ENCODE assay signal across 22 mouse cellular contexts in genomic region chr1:131236077-131236476, GRCm38 (mm10). TPM values are rescaled to one million over a fixed set of nuclear protein-coding genes. Genes with fewer than 3 reads are reported as not detected.
DNase-seq lines count a peak whose midpoint lies in the region; ATAC-seq and TF ChIP-seq lines count a peak whose summit lies in the region.
"Had no signal": no experiment of that assay in that cellular context is flagged by ENCODE, and none has a peak within 500 bp of the region (broad histone marks: within the 10 kb centered on the region; RNA-seq: fewer than 3 reads in every experiment).

No protein-coding gene starts in this region.

- H3K9me3 ChIP-seq in embryonic facial prominence, embryonic 12.5 days: no peaks in the 10 kb centered on the region
- no peaks in the 10 kb centered on the region for H3K9me3 ChIP-seq in embryonic facial prominence, embryonic 10.5 days
- H3K9me3 ChIP-seq in embryonic facial prominence, embryonic 14.5 days (ENCODE audit: control insufficient read depth, low read length): no peaks in the 10 kb centered on the region
- no peaks in the 10 kb centered on the region for H3K9me3 ChIP-seq in limb, embryonic 14.5 days (ENCODE audit: control insufficient read depth, low read length)
- H3K9me3 ChIP-seq in hindbrain, embryonic 12.5 days (replicated peaks): no peaks in the 10 kb centered on the region
- H3K9me3 ChIP-seq: G1E; hindbrain, embryonic 13.5 days; neural tube, embryonic 15.5 days had no signal

- H3K36me3 ChIP-seq in embryonic facial prominence, embryonic 12.5 days: no peaks in the 10 kb centered on the region
- no peaks in the 10 kb centered on the region for H3K36me3 ChIP-seq in embryonic facial prominence, embryonic 10.5 days (replicated peaks)
- H3K36me3 ChIP-seq in embryonic facial prominence, embryonic 14.5 days (ENCODE audit: control insufficient read depth, insufficient read depth, low read length): no peaks in the 10 kb centered on the region
- no peaks in the 10 kb centered on the region for H3K36me3 ChIP-seq in limb, embryonic 14.5 days (ENCODE audit: control insufficient read depth, insufficient read depth, low read length)
- H3K36me3 ChIP-seq in hindbrain, embryonic 12.5 days: no peaks in the 10 kb centered on the region
- H3K36me3 ChIP-seq: G1E; hindbrain, embryonic 13.5 days; neural tube, embryonic 15.5 days had no signal

- peaks cover 14% of the 10 kb centered on the region for H3K4me1 ChIP-seq in embryonic facial prominence, embryonic 12.5 days
- H3K4me1 ChIP-seq in embryonic facial prominence, embryonic 10.5 days: peaks cover 11% of the 10 kb centered on the region; the same call in 1 of the 2 replicates
- H3K4me1 ChIP-seq in embryonic facial prominence, embryonic 14.5 days (ENCODE audit: control insufficient read depth, insufficient read depth, low read length): peaks cover 18% of the 10 kb centered on the region; the same call in 1 of the 2 replicates
- H3K4me1 ChIP-seq in limb, embryonic 14.5 days (ENCODE audit: control insufficient read depth, insufficient read depth, low read length): peaks cover 21% of the 10 kb centered on the region
- peaks cover 22% of the 10 kb centered on the region for H3K4me1 ChIP-seq in hindbrain, embryonic 12.5 days

- ATAC-seq in embryonic facial prominence, embryonic 12.5 days (ENCODE audit: insufficient number of reproducible peaks, insufficient read depth, low FRiP score, low TSS enrichment): no peak
- ATAC-seq in embryonic facial prominence, embryonic 14.5 days (ENCODE audit: low read depth): peak; percentile 55
- ATAC-seq in limb, embryonic 14.5 days (ENCODE audit: low FRiP score, low read depth): peak; percentile 60; the same call in 1 of the 2 replicates
- ATAC-seq in hindbrain, embryonic 12.5 days (ENCODE audit: low FRiP score): no peak
- ATAC-seq: forebrain, embryonic 14.5 days; inflammation-experienced regulatory T-cells, adult 6 months; midbrain, embryonic 16.5 days had no signal

- no peak overlapping the region for H3K4me2 ChIP-seq in embryonic facial prominence, embryonic 12.5 days (replicated peaks)
- no peak overlapping the region for H3K4me2 ChIP-seq in embryonic facial prominence, embryonic 14.5 days (ENCODE audit: low read depth, low read length)
- no peak overlapping the region for H3K4me2 ChIP-seq in limb, embryonic 14.5 days (replicated peaks; ENCODE audit: low read depth, low read length, severe bottlenecking)
- H3K4me2 ChIP-seq in hindbrain, embryonic 12.5 days (replicated peaks): no peak overlapping the region
- H3K4me2 ChIP-seq: hindbrain, embryonic 13.5 days; lung, embryonic 14.5 days; neural tube, embryonic 15.5 days had no signal

- no peak overlapping the region for H3K9ac ChIP-seq in embryonic facial prominence, embryonic 12.5 days
- no peak overlapping the region for H3K9ac ChIP-seq in embryonic facial prominence, embryonic 14.5 days (ENCODE audit: low read depth, low read length)
- H3K9ac ChIP-seq in limb, embryonic 14.5 days (ENCODE audit: low read depth, low read length, severe bottlenecking): no peak overlapping the region
- no peak overlapping the region for H3K9ac ChIP-seq in hindbrain, embryonic 12.5 days
- H3K9ac ChIP-seq: hindbrain, embryonic 13.5 days; liver, embryonic 14.5 days; lung, embryonic 14.5 days; neural tube, embryonic 15.5 days had no signal

- no peak for TF ChIP-seq POLR2A in limb, embryonic 14.5 days (IDR thresholded peaks at IDR 0.05; ENCODE audit: borderline replicate concordance, extremely low read depth, insufficient read depth, insufficient read length)

- H3K27me3 ChIP-seq in embryonic facial prominence, embryonic 12.5 days: peaks cover 14% of the 10 kb centered on the region
- H3K27me3 ChIP-seq in embryonic facial prominence, embryonic 10.5 days (replicated peaks; ENCODE audit: low read depth, poor library complexity, severe bottlenecking): peaks cover 38% of the 10 kb centered on the region
- 0 out of 2 replicates have a peak, but pooled peaks cover 3% of the 10 kb centered on the region for H3K27me3 ChIP-seq in embryonic facial prominence, embryonic 14.5 days (replicated peaks; ENCODE audit: control insufficient read depth, insufficient read depth, low read length)
- no peaks in the 10 kb centered on the region for H3K27me3 ChIP-seq in limb, embryonic 14.5 days (ENCODE audit: control insufficient read depth, insufficient read depth, low read length)
- H3K27me3 ChIP-seq in hindbrain, embryonic 12.5 days: peaks cover 7% of the 10 kb centered on the region
- H3K27me3 ChIP-seq: hindbrain, embryonic 13.5 days; neural tube, embryonic 15.5 days had no signal

- 30% methylated on average over 7 of the region's 7 CpGs for WGBS in embryonic facial prominence, embryonic 12.5 days
- 59% methylated on average over 7 of the region's 7 CpGs for WGBS in embryonic facial prominence, embryonic 10.5 days
- WGBS in embryonic facial prominence, embryonic 14.5 days: 21% methylated on average over 7 of the region's 7 CpGs
- 26% methylated on average over 7 of the region's 7 CpGs for WGBS in limb, embryonic 14.5 days
- 66% methylated on average over 7 of the region's 7 CpGs for WGBS in hindbrain, embryonic 12.5 days

- no peak for DNase-seq in embryonic facial prominence, embryonic 10.5 days (ENCODE audit: low spot score)
- DNase-seq in 3T3-L1 (ENCODE audit: low read depth, low spot score): peak; percentile 85
- DNase-seq in embryonic facial prominence, embryonic 14.5 days (ENCODE audit: low spot score): peak; percentile 78
- peak; percentile 61 for DNase-seq in limb, embryonic 14.5 days (ENCODE audit: low spot score)
- DNase-seq in layer of hippocampus, adult 18-20 months (ENCODE audit: low spot score in 2 of 2): no peak
- DNase-seq in lung, postnatal 4 days: no peak
- DNase-seq: adrenal gland, adult 2 months; cerebellum, adult 18-20 months; cerebellum, postnatal 25 days; kidney, adult 8-10 months; kidney, postnatal 10 days; lung, embryonic 14.5 days had no signal

- 0 out of 2 replicates have a peak overlapping the region, but pooled peaks have one; percentile 12 for H3K27ac ChIP-seq in embryonic facial prominence, embryonic 12.5 days
- no peak overlapping the region for H3K27ac ChIP-seq in embryonic facial prominence, embryonic 10.5 days (replicated peaks)
- peak overlapping the region; percentile 39; the same call in 1 of the 2 replicates for H3K27ac ChIP-seq in embryonic facial prominence, embryonic 14.5 days (replicated peaks; ENCODE audit: low read depth, low read length)
- peak overlapping the region; percentile 62 for H3K27ac ChIP-seq in limb, embryonic 14.5 days (replicated peaks; ENCODE audit: low read depth, low read length)
- no peak overlapping the region for H3K27ac ChIP-seq in hindbrain, embryonic 12.5 days
- H3K27ac ChIP-seq: hindbrain, embryonic 13.5 days; liver, embryonic 14.5 days; neural tube, embryonic 15.5 days had no signal

- no peak overlapping the region for H3K4me3 ChIP-seq in embryonic facial prominence, embryonic 12.5 days
- H3K4me3 ChIP-seq in embryonic facial prominence, embryonic 10.5 days: no peak overlapping the region
- H3K4me3 ChIP-seq in embryonic facial prominence, embryonic 14.5 days (ENCODE audit: low read depth, low read length): no peak overlapping the region
- no peak overlapping the region for H3K4me3 ChIP-seq in limb, embryonic 14.5 days (replicated peaks; ENCODE audit: low read length)
- H3K4me3 ChIP-seq in hindbrain, embryonic 12.5 days: no peak overlapping the region
- H3K4me3 ChIP-seq: erythroblast, embryonic 14.5 days; hindbrain, embryonic 13.5 days; neural tube, embryonic 15.5 days had no signal

RNA-seq across cellular contexts. Expression of gene Rassf5, which starts 9.0 kb away (rescaled TPM):
- polyA plus RNA-seq in embryonic facial prominence, embryonic 12.5 days (2016; fragmentation: Nextera tagmentation; extraction: Ambion mirVana): 1.1 and 2.1 TPM in 2 replicates
- 1.2 and 1.3 TPM in 2 replicates for polyA plus RNA-seq in embryonic facial prominence, embryonic 10.5 days (2016; fragmentation: Nextera tagmentation; extraction: Ambion mirVana)
- polyA plus RNA-seq in embryonic facial prominence, embryonic 14.5 days (2014; fragmentation: Nextera tagmentation; extraction: Ambion mirVana): 3.1 and 4.0 TPM in 2 replicates
- polyA plus RNA-seq in limb, embryonic 14.5 days (2012; rRNA removed): 3.2 and 3.8 TPM in 2 replicates
- 3.1 and 3.2 TPM in 2 replicates for polyA plus RNA-seq in limb, embryonic 14.5 days (2014; fragmentation: Nextera tagmentation; extraction: Ambion mirVana)
- total RNA-seq in layer of hippocampus, adult 18-20 months (2021): 10 to 100 TPM; 15.9 to 17.4 TPM
- 1.8 and 2.4 TPM in 2 replicates for polyA plus RNA-seq in hindbrain, embryonic 12.5 days (2016; fragmentation: Nextera tagmentation; extraction: Ambion mirVana)
- polyA plus RNA-seq: erythroblast, embryonic 14.5 days had no signal

RNA-seq across cellular contexts. Expression of gene Ikbke, which starts 43.3 kb away (rescaled TPM):
- polyA plus RNA-seq in embryonic facial prominence, embryonic 12.5 days (2016; fragmentation: Nextera tagmentation; extraction: Ambion mirVana): 2.6 and 2.7 TPM in 2 replicates
- polyA plus RNA-seq in embryonic facial prominence, embryonic 10.5 days (2016; fragmentation: Nextera tagmentation; extraction: Ambion mirVana): 0.94 and 1.6 TPM in 2 replicates
- polyA plus RNA-seq in embryonic facial prominence, embryonic 14.5 days (2014; fragmentation: Nextera tagmentation; extraction: Ambion mirVana): 4.7 and 6.0 TPM in 2 replicates
- polyA plus RNA-seq in limb, embryonic 14.5 days (2012; rRNA removed): 13.4 and 13.8 TPM in 2 replicates
- 4.2 and 6.6 TPM in 2 replicates for polyA plus RNA-seq in limb, embryonic 14.5 days (2014; fragmentation: Nextera tagmentation; extraction: Ambion mirVana)
- total RNA-seq in layer of hippocampus, adult 18-20 months (2021): 1 to 10 TPM; 1.2 to 1.8 TPM
- 1.8 and 2.6 TPM in 2 replicates for polyA plus RNA-seq in hindbrain, embryonic 12.5 days (2016; fragmentation: Nextera tagmentation; extraction: Ambion mirVana)
- polyA plus RNA-seq: erythroblast, embryonic 14.5 days had no signal

Comparison
In these comparisons a context has a peak if more than half of its experiments do, and no peak if none do; other contexts are left out.
1. ATAC-seq: peak in embryonic facial prominence, embryonic 14.5 days (single experiment) and limb, embryonic 14.5 days (single experiment); none in embryonic facial prominence, embryonic 12.5 days (single experiment) and hindbrain, embryonic 12.5 days (single experiment).
2. H3K27ac ChIP-seq: peak in embryonic facial prominence, embryonic 12.5 days (single experiment), embryonic facial prominence, embryonic 14.5 days (single experiment) and limb, embryonic 14.5 days (single experiment); none in embryonic facial prominence, embryonic 10.5 days (single experiment) and hindbrain, embryonic 12.5 days (single experiment).
3. DNase-seq: peak in 3T3-L1 (single experiment), embryonic facial prominence, embryonic 14.5 days (single experiment) and limb, embryonic 14.5 days (single experiment); none in embryonic facial prominence, embryonic 10.5 days (single experiment), layer of hippocampus, adult 18-20 months (0 of 2) and lung, postnatal 4 days (0 of 2).